In the genomic region with DNA sequence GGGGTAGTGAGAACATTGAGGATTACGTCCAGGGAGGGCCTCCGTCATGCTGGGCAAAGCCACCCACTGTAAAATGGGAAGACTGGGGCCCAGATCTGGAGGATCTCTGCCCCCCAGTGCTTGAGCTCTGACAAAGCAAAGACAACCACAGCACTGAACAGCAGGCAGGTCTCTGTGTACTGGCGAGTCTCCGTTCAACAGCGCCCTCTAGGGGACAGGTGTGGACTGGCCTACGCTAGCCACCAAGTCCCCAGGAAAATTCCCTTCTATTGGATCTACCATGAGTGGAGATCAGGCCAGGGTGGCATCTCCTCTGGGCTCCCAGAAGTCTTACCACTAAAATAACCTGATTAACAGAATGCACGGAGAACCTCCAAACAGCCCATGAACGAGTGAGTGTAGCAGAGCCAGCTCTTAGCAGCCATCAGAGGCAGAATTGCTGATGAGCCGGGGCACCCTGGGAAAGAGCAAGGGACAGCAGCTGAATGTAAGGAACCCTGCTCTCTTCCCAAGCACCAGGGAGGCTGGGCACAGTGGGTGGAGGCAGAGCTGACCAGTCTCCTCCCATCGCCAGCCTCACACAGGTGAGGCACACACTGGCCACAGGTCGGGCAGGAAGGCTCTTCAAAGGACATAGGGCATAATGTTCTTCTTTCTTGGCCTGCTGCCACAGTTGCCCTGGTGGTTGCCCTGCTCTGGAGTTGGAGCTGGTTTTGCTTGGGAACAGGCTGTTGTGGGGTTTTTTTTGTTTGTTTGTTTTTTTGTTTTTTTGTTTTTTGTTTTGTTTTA, we compare ENCODE assay signal across 8 mouse cellular contexts. TPM values are rescaled to one million over a fixed set of nuclear protein-coding genes. Genes with fewer than 3 reads are reported as not detected.
A peak's percentile ranks its signal among the peaks of the same experiment; 100 is the strongest.
DNase-seq lines count a peak whose midpoint lies in the region; ATAC-seq and TF ChIP-seq lines count a peak whose summit lies in the region.
"Had no signal": no experiment of that assay in that cellular context is flagged by ENCODE, and none has a peak within 500 bp of the region (broad histone marks: within the 10 kb centered on the region; RNA-seq: fewer than 3 reads in every experiment).

No protein-coding gene starts in this region.

- no peaks in the 10 kb centered on the region for H3K27me3 ChIP-seq in liver, embryonic 12.5 days (replicated peaks)
- H3K27me3 ChIP-seq in lung, postnatal 0 days (replicated peaks; ENCODE audit: insufficient read depth, low read length): no peaks in the 10 kb centered on the region

- no peaks in the 10 kb centered on the region for H3K4me1 ChIP-seq in liver, embryonic 12.5 days
- H3K4me1 ChIP-seq in lung, postnatal 0 days (ENCODE audit: insufficient read depth, low read depth, low read length): no peaks in the 10 kb centered on the region

- no peak for ATAC-seq in liver, embryonic 12.5 days
- ATAC-seq in lung, postnatal 0 days: no peak; the same call in 1 of the 2 replicates

- no peaks in the 10 kb centered on the region for H3K9me3 ChIP-seq in liver, embryonic 12.5 days (replicated peaks)
- no peaks in the 10 kb centered on the region for H3K9me3 ChIP-seq in lung, postnatal 0 days (ENCODE audit: low read length)

- H3K9ac ChIP-seq in liver, embryonic 12.5 days: no peak overlapping the region
- H3K9ac ChIP-seq in lung, postnatal 0 days (replicated peaks; ENCODE audit: low read depth): no peak overlapping the region

- no peak overlapping the region for H3K4me3 ChIP-seq in liver, embryonic 12.5 days
- no peak overlapping the region for H3K4me3 ChIP-seq in lung, postnatal 0 days (ENCODE audit: low read depth, low read length)

- H3K4me2 ChIP-seq in liver, embryonic 12.5 days: no peak overlapping the region
- no peak overlapping the region for H3K4me2 ChIP-seq in lung, postnatal 0 days (replicated peaks; ENCODE audit: low read depth, low read length)

- DNase-seq in liver (peak; percentile 58), ZHBTc4 (ENCODE audit: low read depth, low spot score) (peak; percentile 77)
- peak; percentile 3 for DNase-seq in cerebellum, adult 9-11 months
- peak; percentile 84 for DNase-seq in kidney, adult 18-20 months
- peak; percentile 49 for DNase-seq in lung, postnatal 0 days (ENCODE audit: low spot score)
- peak; percentile 43 for DNase-seq in thymus, postnatal 14 days

- H3K27ac ChIP-seq in liver, embryonic 12.5 days: no peak overlapping the region
- no peak overlapping the region for H3K27ac ChIP-seq in lung, postnatal 0 days (ENCODE audit: low read length)

- TF ChIP-seq EP300 in lung, postnatal 0 days (IDR thresholded peaks at IDR 0.05): no peak

- TF ChIP-seq CTCF in lung, postnatal 0 days (IDR thresholded peaks at IDR 0.05): peak; percentile 75

- WGBS in liver, embryonic 12.5 days (ENCODE audit: insufficient replicate concordance): 37% methylated on average over 11 of the region's 11 CpGs
- 30% methylated on average over 11 of the region's 11 CpGs for WGBS in lung, postnatal 0 days

- H3K36me3 ChIP-seq in liver, embryonic 12.5 days: no peaks in the 10 kb centered on the region
- no peaks in the 10 kb centered on the region for H3K36me3 ChIP-seq in lung, postnatal 0 days (ENCODE audit: insufficient read depth, low read length)

RNA-seq across cellular contexts. Expression of gene Slc22a13, which starts 16.5 kb away (rescaled TPM):
- not detected in 2 replicates for polyA plus RNA-seq in liver, embryonic 12.5 days (2016; fragmentation: Nextera tagmentation; extraction: Ambion mirVana)
- polyA plus RNA-seq in lung, postnatal 0 days (2015; fragmentation: Nextera tagmentation; extraction: Ambion mirVana): not detected in 2 replicates
- polyA plus RNA-seq: frontal cortex, adult 2 months had no signal

RNA-seq across cellular contexts. Expression of gene Gm47289, which starts 33.4 kb away (rescaled TPM):
- polyA plus RNA-seq in liver, embryonic 12.5 days (2016; fragmentation: Nextera tagmentation; extraction: Ambion mirVana): not detected in 2 replicates
- not detected in 2 replicates for polyA plus RNA-seq in lung, postnatal 0 days (2015; fragmentation: Nextera tagmentation; extraction: Ambion mirVana)
- polyA plus RNA-seq: frontal cortex, adult 2 months had no signal

RNA-seq across cellular contexts. Expression of gene Acaa1b, which starts 35.5 kb away (rescaled TPM):
- 0.55 and 0.85 TPM in 2 replicates for polyA plus RNA-seq in liver, embryonic 12.5 days (2016; fragmentation: Nextera tagmentation; extraction: Ambion mirVana)
- polyA plus RNA-seq in lung, postnatal 0 days (2015; fragmentation: Nextera tagmentation; extraction: Ambion mirVana): 5.8 and 7.0 TPM in 2 replicates

Comparison
In these comparisons a context has a peak if more than half of its experiments do, and no peak if none do; other contexts are left out.
1. DNase-seq: peak in every context shown above with its lines; median percentile 84 in kidney, adult 18-20 months; 77 in ZHBTc4; 58 in liver; 49 in lung, postnatal 0 days; 43 in thymus, postnatal 14 days; 3 in cerebellum, adult 9-11 months.